Mouse (Mus musculus) 3T3-L1 (cell line): ENCODE data around the gene Ccl12.
A peak's percentile ranks its signal among the peaks of the same experiment; 100 is the strongest.

Experiments
- DNase-seq: peaks from one replicate; pipeline ENCODE4 v3.0.0-alpha.2; 2015; ENCODE audit warnings: low read depth, low spot score

The Ccl12 gene

DNA sequence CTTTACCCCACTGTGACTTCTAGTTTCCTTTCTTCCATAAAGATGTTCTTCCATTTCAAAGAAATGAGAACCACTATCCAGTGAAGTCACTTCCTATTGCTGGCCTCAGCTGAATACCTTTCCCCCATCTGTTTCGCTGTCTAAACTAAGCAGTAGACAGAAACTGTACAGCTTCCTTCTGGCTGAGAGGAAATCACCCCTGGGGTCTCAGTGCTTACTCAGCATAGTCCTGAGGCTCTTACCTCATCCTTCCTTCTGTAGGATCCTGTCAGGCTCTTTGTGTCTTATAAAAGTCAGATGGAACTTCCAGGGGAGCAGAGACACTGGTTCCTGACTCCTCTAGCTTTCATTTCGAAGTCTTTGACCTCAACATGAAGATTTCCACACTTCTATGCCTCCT is at the start of gene Ccl12:
Gene Ccl12, plus strand, starts transcription at position 317 of the 400 bp plus-strand sequence.
- peak; percentile 13 for DNase-seq

GRCm38 (mm10) chr11:82053849-82054248 is 47.8 kb upstream of the Ccl12 start:
- no peak for DNase-seq

GRCm38 (mm10) chr11:82057646-82058045 is 44.0 kb upstream of the Ccl12 start, which contains the start of gene Ccl11:
TSS of gene Ccl11 (plus strand) at chr11:82057823.
- no peak for DNase-seq

GRCm38 (mm10) chr11:82062226-82062625 is 39.4 kb upstream of the Ccl12 start:
- no peak for DNase-seq

DNA sequence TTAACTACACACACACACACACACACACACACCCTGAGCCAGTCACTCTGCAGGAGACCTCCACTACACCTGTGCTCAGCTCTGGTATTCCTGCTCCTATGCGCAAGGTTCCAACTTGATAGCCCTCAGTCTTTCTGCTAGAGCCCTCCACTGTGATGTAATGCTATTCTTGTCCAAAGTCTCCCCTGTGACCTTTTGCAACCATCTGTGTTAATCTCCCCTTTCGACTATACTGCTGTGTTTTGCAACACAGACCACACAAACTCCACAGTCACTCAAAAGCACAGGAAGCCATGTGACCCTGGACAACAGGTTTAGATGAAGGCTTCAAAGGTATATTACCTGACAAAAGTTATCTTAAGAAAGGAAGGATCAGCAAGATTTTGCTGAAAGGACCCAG is 38.2 kb upstream of the Ccl12 start:
- no peak for DNase-seq

- peak; percentile 98 for DNase-seq
Observed at GRCm38 (mm10) chr11:82066953-82067571, 34.6 kb upstream of the Ccl12 start.

DNA sequence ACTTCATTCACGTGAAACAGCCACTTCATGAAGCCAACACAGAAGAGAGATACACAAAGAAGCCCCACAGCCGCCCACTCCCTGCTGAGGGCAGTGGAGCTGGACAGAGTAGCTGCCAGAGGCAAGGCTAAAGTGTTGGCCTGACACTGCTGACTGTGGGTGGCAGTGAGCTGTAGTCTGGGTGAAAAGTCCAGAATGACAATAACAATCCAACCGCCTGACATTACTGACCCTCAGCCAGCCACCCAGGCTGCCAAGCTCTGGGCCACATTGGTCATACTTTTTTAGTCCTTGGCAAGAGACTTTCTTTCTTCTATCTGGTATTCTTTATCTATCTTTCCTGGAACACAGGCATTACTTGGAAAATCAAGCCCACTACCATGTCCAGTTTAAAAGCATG is 30.6 kb upstream of the Ccl12 start:
- no peak for DNase-seq

GRCm38 (mm10) chr11:82072374-82072773 is 29.3 kb upstream of the Ccl12 start:
- DNase-seq: peak; percentile 63

- peak; percentile 50 for DNase-seq
Observed at GRCm38 (mm10) chr11:82072984-82073383, 28.7 kb upstream of the Ccl12 start.

GRCm38 (mm10) chr11:82073686-82074085 is 28.0 kb upstream of the Ccl12 start:
- DNase-seq: peak; percentile 74

- DNase-seq: no peak
Observed at GRCm38 (mm10) chr11:82077031-82077430, 24.6 kb upstream of the Ccl12 start.

- DNase-seq: peak; percentile 75
Observed at GRCm38 (mm10) chr11:82078136-82078730, 23.4 kb upstream of the Ccl12 start.

GRCm38 (mm10) chr11:82080865-82081264 is 20.8 kb upstream of the Ccl12 start:
- peak; percentile 71 for DNase-seq

DNA sequence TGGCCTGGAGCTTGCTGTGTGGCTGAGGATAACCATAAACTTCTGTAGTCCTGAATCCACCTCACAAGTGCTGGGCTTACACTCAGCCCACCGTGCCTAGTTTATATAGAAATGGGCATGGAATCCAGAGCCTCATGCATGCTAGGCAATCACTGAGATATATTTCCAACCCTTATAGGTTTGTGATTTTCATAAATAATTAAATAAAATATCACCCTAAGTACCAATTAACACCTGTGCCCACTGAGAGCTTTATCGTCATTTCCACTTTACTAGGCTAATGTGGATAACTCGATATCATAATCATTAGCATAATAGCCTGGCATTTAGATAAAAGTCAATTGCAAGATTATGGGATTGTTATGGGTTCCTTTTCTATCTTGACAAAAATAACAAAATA is 17.3 kb upstream of the Ccl12 start:
- DNase-seq: no peak

DNA sequence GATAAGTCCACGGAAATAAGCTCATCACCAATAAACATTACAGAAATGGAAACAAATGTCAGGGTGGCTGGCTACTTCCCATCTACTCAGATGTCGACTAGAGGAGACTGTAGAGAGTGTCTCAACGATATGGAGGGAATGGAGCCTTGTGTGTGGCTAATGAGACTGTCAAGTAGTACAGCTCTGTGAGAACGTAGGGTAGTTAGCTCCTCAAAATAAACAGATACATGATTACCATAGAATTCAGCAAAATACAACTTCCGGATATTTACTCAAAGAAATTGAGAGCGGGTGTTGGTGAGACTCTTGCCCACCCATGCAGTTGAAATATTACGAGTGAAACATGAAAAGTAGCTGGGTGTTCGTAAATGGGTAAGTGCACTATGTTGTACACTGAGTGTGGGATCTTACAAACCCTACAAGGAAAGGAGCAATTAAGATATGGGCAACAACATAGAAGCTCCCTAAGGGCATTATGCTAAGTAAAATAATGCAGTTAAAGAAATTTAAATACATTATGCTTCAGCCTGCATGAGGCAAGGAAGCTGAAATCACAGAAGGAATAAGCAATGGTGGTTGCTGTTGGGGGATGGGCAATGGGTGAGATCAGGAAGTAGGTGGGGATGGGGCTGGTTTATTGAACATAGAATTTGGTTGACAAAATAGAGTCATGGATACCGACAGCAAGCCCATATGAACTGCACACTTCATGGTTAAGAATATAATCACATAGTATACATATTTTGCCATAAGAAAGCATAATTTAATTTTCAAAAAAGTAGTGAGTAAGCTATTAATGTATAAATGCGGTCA is 1.9 kb upstream of the Ccl12 start:
- DNase-seq: no peak

GRCm38 (mm10) chr11:82101087-82101486 is 558 bp upstream of the Ccl12 start:
- no peak for DNase-seq

DNA sequence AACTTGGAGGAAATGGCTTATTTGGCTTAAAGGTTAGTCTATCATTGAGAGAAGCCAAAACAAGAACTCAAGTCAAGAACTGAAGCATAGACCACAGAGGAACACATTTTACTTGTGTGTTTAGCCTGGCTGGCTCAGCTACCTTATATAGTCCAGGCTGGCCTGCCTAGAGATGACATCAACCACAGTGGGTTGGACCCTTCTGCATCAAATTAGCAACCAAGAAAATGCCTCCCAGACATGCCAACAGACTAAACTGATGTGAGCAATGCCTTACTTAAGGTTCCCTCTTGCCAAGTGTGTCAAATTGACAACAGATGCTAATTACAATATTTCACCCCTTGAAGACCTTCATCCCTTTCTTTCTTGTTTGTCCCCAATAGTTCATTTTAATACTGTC is 8.0 kb downstream of the Ccl12 start:
- DNase-seq: peak; percentile 69

DNA sequence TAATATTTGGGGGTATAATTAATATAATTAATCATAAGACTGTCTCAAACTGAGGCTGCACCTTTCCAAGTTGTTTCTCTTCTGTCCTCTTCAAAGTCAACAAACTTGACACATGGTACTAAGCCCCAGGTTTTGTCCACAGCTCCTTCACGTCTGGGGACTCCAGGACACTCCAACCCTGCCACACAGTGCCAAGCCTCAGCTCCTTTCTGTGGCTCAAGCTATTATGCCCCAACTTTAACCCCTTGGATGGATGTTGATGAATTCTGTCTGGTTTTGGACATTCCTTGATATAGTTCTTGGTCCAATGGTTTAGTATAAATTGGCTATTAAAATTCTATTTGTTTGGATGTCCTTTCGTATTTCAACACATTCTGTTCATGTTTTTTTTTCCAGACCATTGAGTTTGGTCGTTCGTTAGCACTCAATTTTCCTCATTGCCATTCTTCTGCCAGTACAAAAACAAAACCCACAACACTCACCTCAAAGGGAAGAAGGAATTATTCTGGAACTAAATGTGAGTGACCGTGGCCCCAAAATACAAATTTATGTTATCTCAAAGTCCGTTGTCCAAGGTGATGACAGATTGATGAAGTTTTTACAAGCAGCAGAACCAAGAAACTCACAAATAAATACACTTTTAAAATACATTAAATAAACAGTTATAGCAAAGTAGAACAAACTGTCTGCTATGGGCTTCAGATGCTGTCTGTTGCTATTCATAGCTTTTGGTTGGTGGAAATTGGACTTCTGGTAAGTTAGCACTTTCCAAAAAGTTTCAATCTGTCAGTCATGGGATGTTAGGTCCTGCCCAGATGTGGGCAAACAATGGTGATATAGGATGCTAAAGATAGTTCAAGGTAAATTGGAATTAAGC is 9.0 kb downstream of the Ccl12 start:
- no peak for DNase-seq

GRCm38 (mm10) chr11:82114885-82115284 is 13.2 kb downstream of the Ccl12 start, which contains the start of gene Ccl8:
TSS of gene Ccl8 (plus strand) at chr11:82115185.
- DNase-seq: peak; percentile 35

GRCm38 (mm10) chr11:82116041-82116440 is 14.4 kb downstream of the Ccl12 start:
- peak; percentile 90 for DNase-seq

DNA sequence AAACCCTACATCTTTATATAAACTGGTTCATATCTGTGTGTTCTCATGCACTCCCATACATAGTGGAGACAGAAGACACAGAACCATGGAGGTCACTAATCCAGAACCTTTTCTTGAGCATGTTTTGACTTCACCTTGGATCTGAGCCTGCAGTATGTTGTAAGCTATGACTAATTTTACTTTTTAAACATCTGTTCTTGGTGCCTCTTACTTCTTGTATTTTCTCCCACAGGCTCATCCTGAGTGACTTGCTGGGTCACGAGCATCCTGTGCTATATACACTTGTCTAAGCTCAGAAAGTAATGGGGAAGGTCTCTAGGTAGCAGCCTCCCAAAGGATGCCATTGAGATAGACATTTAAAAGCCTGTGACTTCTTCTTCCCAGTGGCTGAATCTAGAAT is 31.3 kb downstream of the Ccl12 start:
- peak; percentile 67 for DNase-seq

DNA sequence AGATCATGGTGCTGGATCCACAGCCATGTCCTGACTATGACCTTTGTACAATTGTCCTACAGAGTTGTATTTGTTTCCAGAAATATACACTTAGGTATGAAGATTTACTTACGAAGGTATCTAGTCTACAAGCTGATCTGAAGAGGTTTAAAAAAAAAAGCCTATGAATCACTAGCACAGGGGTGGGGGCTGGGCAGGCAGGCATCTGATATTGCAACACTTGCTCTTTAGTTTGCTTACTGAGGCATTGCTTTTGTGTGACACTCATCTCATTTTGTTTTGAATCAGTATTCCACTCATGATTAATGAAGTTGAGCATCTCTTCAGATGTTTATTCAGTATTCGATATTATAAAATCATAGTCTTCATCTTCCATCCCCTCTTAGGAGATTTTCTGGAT is 34.6 kb downstream of the Ccl12 start:
- peak; percentile 75 for DNase-seq
